Mouse (Mus musculus) heart, embryonic 11.5 days (tissue): ENCODE results near the gene Mrpl3. TPM values are rescaled to one million over a fixed set of nuclear protein-coding genes. Genes with fewer than 3 reads are reported as not detected.

ENCODE experiments used
- ATAC-seq: fragments of 200-750 bp; cut with Nextera tagmentation; replicated peaks from 2 replicates; pipeline ENCODE4 v1.8.0; 2017; ENCODE audit warnings: moderate library complexity; ENCODE audit not compliant: insufficient number of reproducible peaks, low FRiP score, low TSS enrichment
- H3K27ac ChIP-seq: fragments of 300-500 bp; sonication (generic); 2 replicates; pipeline ENCODE4 v1.5.1; 2014; ENCODE audit warnings: mild to moderate bottlenecking, low read depth, low read length
- H3K27me3 ChIP-seq: fragments of 300-500 bp; sonication (generic); 2 replicates; pipeline ENCODE4 v1.6.1; 2014; ENCODE audit warnings: mild to moderate bottlenecking, low read length, mixed read lengths; ENCODE audit not compliant: control insufficient read depth, insufficient read depth
- H3K36me3 ChIP-seq: fragments of 300-500 bp; sonication (generic); 2 replicates; pipeline ENCODE4 v1.6.1; 2014; ENCODE audit warnings: mild to moderate bottlenecking, low read length, moderate library complexity, mixed read lengths; ENCODE audit not compliant: control insufficient read depth, insufficient read depth
- H3K4me1 ChIP-seq: fragments of 300-500 bp; sonication (generic); 2 replicates; pipeline ENCODE4 v1.6.1; 2014; ENCODE audit warnings: low read length; ENCODE audit not compliant: control insufficient read depth, insufficient read depth
- H3K4me2 ChIP-seq: fragments of 300-500 bp; sonication (generic); 2 replicates; pipeline ENCODE4 v1.6.1; 2014; ENCODE audit warnings: mild to moderate bottlenecking, moderate library complexity
- H3K4me3 ChIP-seq: fragments of 300-500 bp; sonication (generic); 2 replicates; pipeline ENCODE4 v1.5.1; 2014; ENCODE audit warnings: low read depth, low read length
- H3K9ac ChIP-seq: fragments of 300-500 bp; sonication (generic); 2 replicates; pipeline ENCODE4 v1.6.1; 2014; ENCODE audit warnings: mild to moderate bottlenecking, low read depth, low read length, moderate library complexity
- H3K9me3 ChIP-seq: fragments of 300-500 bp; sonication (generic); replicated peaks from 2 replicates; pipeline ENCODE4 v1.6.1; 2016; ENCODE audit warnings: low read length; ENCODE audit not compliant: control insufficient read depth
- WGBS: fragments of 180-500 bp; shearing (Covaris S2); extraction: QIAGEN DNeasy Blood & Tissue Kit; methylation state at CpG from one replicate; pipeline ENCODE4 v1.1.7; 2014; ENCODE audit not compliant: insufficient replicate concordance; 5-methylcytosine and 5-hydroxymethylcytosine counted together
- polyA plus RNA-seq: library from polyadenylated mRNA; unstranded; fragments of >200 nt; fragmentation: Nextera tagmentation; extraction: Ambion mirVana; gene quantifications from 2 replicates; pipeline ENCODE4 v1.2.1, GENCODE M21; 2014

The Mrpl3 gene
- polyA plus RNA-seq, 1 experiment from 2014 or later = 122 TPM

GRCm38 (mm10) chr9:105049636-105050035 is 3.4 kb upstream of the Mrpl3 start:
- Histone ChIP-seq H3K9ac (no peak overlapping the region), H3K9me3 (no peaks in the 10 kb centered on the region), H3K36me3 (no peaks in the 10 kb centered on the region), H3K4me3 (no peak overlapping the region), H3K27ac (no peak overlapping the region), H3K4me2 (no peak overlapping the region), H3K27me3 (no peaks in the 10 kb centered on the region), H3K4me1 (0 out of 2 replicates have a peak, but pooled peaks cover 2% of the 10 kb centered on the region)
- 49% methylated on average over 2 of the region's 2 CpGs for WGBS
- no peak for ATAC-seq

GRCm38 (mm10) chr9:105050257-105050656 is 2.8 kb upstream of the Mrpl3 start:
- H3K36me3 ChIP-seq = no peaks in the 10 kb centered on the region
- 0 out of 2 replicates have a peak, but pooled peaks cover 2% of the 10 kb centered on the region for H3K4me1 ChIP-seq
- no peak overlapping the region for H3K4me3 ChIP-seq
- H3K9ac ChIP-seq = no peak overlapping the region
- H3K27ac ChIP-seq = no peak overlapping the region
- no peaks in the 10 kb centered on the region for H3K27me3 ChIP-seq
- ATAC-seq = no peak
- H3K4me2 ChIP-seq = no peak overlapping the region
- H3K9me3 ChIP-seq = no peaks in the 10 kb centered on the region
- WGBS = 53% methylated on average over 2 of the region's 2 CpGs

GRCm38 (mm10) chr9:105053812-105054211 is 773 bp downstream of the Mrpl3 start:
- WGBS = 43% methylated on average over 4 of the region's 4 CpGs
- Histone ChIP-seq H3K9ac (peak overlapping the region; percentile 96), H3K4me3 (peak overlapping the region; percentile 85), H3K4me1 (0 out of 2 replicates have a peak, but pooled peaks cover 2% of the 10 kb centered on the region), H3K27me3 (no peaks in the 10 kb centered on the region), H3K4me2 (peak overlapping the region; percentile 77), H3K9me3 (no peaks in the 10 kb centered on the region), H3K27ac (no peak overlapping the region; the same call in 1 of the 2 replicates), H3K36me3 (peaks cover 25% of the 10 kb centered on the region)
- no peak for ATAC-seq

DNA sequence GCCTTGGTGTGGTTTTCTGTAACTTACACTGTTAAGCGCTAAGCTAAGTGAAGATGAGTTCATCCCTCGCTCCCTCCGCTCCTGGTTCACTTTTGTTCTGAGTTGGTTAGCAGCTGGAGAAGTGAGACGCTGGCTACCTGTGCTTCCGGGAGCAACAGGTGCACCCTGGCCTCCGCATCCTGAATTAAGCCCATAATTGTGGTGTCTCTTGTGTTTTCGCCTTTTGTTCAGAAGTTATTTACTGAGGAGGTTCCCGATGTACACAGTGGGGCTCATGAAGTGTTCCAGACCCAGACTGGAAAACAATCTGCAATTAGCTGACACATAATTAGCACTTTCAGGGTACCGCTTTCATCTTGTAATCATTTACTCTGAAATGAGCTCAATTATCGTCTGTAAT is 16.1 kb downstream of the Mrpl3 start:
- Histone ChIP-seq H3K27ac (no peak overlapping the region), H3K4me1 (no peaks in the 10 kb centered on the region), H3K9me3 (no peaks in the 10 kb centered on the region), H3K4me2 (no peak overlapping the region), H3K4me3 (no peak overlapping the region), H3K27me3 (no peaks in the 10 kb centered on the region), H3K36me3 (peaks cover 16% of the 10 kb centered on the region; the same call in 1 of the 2 replicates), H3K9ac (no peak overlapping the region)
- ATAC-seq = no peak
- 95% methylated on average over 10 of the region's 10 CpGs for WGBS

- H3K27me3 ChIP-seq = no peaks in the 10 kb centered on the region
- H3K36me3 ChIP-seq = peaks cover 13% of the 10 kb centered on the region; the same call in 1 of the 2 replicates
- no peak for ATAC-seq
- H3K9me3 ChIP-seq = no peaks in the 10 kb centered on the region
- no peak overlapping the region for H3K9ac ChIP-seq
- H3K4me1 ChIP-seq = no peaks in the 10 kb centered on the region
- 79% methylated on average over 4 of the region's 4 CpGs for WGBS
- H3K4me2 ChIP-seq = no peak overlapping the region
- no peak overlapping the region for H3K27ac ChIP-seq
- H3K4me3 ChIP-seq = no peak overlapping the region
Observed at GRCm38 (mm10) chr9:105072991-105073748, 20.1 kb downstream of the Mrpl3 start.

DNA sequence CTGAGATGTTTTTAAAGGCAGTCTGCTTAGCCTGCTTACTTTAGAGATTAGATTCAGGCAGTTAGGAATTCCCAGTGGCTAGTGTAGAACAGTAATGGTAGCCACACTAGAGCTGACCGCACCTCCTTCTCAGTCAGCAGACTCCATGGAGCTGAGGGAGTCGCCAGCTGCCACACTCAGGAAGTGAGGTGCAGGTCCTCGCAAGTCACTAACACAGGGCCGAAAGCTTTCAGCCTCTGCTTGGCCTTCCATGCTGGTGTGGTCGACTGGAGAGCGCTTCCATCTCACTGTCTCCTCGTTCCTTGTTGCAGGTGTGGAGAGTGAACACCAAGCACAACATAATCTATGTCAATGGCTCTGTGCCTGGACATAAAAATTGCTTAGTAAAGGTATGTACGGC is 21.8 kb downstream of the Mrpl3 start:
- no peak overlapping the region for H3K9ac ChIP-seq
- ATAC-seq = no peak
- H3K27ac ChIP-seq = no peak overlapping the region
- peaks cover 13% of the 10 kb centered on the region; the same call in 1 of the 2 replicates for H3K36me3 ChIP-seq
- no peak overlapping the region for H3K4me2 ChIP-seq
- H3K4me1 ChIP-seq = no peaks in the 10 kb centered on the region
- H3K9me3 ChIP-seq = no peaks in the 10 kb centered on the region
- 88% methylated on average over 8 of the region's 8 CpGs for WGBS
- H3K4me3 ChIP-seq = no peak overlapping the region
- H3K27me3 ChIP-seq = no peaks in the 10 kb centered on the region

GRCm38 (mm10) chr9:105076756-105077424 is 23.9 kb downstream of the Mrpl3 start:
- H3K4me3 ChIP-seq = no peak overlapping the region
- H3K36me3 ChIP-seq = peaks cover 10% of the 10 kb centered on the region; the same call in 1 of the 2 replicates
- H3K9me3 ChIP-seq = no peaks in the 10 kb centered on the region

GRCm38 (mm10) chr9:105078460-105078859 is 25.4 kb downstream of the Mrpl3 start:
- Histone ChIP-seq H3K9me3 (no peaks in the 10 kb centered on the region), H3K4me3 (no peak overlapping the region), H3K9ac (no peak overlapping the region), H3K36me3 (0 out of 2 replicates have a peak, but pooled peaks cover 5% of the 10 kb centered on the region), H3K27ac (no peak overlapping the region), H3K27me3 (no peaks in the 10 kb centered on the region), H3K4me1 (no peaks in the 10 kb centered on the region), H3K4me2 (no peak overlapping the region)
- ATAC-seq = no peak
- 87% methylated on average over 4 of the region's 4 CpGs for WGBS

More at GRCm38 (mm10) chr9:105076756-105077424, 23.9 kb downstream of the Mrpl3 start:
- no peak overlapping the region for H3K27ac ChIP-seq
- no peaks in the 10 kb centered on the region for H3K4me1 ChIP-seq
- WGBS = 87% methylated on average over 13 of the region's 13 CpGs
- no peaks in the 10 kb centered on the region for H3K27me3 ChIP-seq
- H3K4me2 ChIP-seq = no peak overlapping the region
- ATAC-seq = no peak
- H3K9ac ChIP-seq = no peak overlapping the region
